Mouse (Mus musculus): ENCODE measurements around the gene Limd2. TPM values are rescaled to one million over a fixed set of nuclear protein-coding genes. Genes with fewer than 3 reads are reported as not detected.

Limd2 gene
- polyA plus RNA-seq, 1 experiment from 2014 or later = 34.6 TPM

DNA sequence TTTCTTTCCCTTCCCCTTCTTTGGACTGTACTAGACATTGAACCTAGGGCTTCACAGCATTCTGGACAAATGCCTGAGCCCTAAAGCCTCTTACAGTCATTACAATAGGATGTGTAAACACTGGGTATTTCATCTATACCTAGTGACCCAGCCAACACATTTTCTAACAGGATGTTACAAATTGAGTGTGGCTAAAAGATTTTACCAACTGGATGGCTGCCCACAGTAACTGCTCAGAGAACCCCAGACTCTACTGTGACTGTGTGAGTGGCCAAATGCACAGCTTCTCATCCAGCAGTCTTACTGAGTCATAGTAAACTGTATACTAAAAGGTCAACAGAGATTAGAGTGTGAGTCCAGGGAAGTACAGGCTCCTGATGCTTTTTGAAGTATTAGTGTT, 34.7 kb upstream of the Limd2 start:
- no peak for ATAC-seq
- Histone ChIP-seq H3K4me3 (ENCODE audit: low read depth, low read length) (no peak overlapping the region), H3K4me1 (replicated peaks; ENCODE audit: control insufficient read depth, insufficient read depth, low read length) (peaks cover 4% of the 10 kb centered on the region; the same call in 1 of the 2 replicates), H3K9ac (ENCODE audit: low read depth, low read length) (no peak overlapping the region), H3K27me3 (replicated peaks; ENCODE audit: control insufficient read depth, insufficient read depth, low read length) (no peaks in the 10 kb centered on the region), H3K27ac (ENCODE audit: low read depth, low read length) (no peak overlapping the region), H3K9me3 (ENCODE audit: control insufficient read depth) (no peaks in the 10 kb centered on the region), H3K4me2 (replicated peaks; ENCODE audit: low read depth) (no peak overlapping the region), H3K36me3 (ENCODE audit: control insufficient read depth, insufficient read depth) (peaks cover 6% of the 10 kb centered on the region; the same call in 1 of the 2 replicates)
- no peak for TF ChIP-seq CTCF (IDR thresholded peaks at IDR 0.05; ENCODE audit: low read depth)

DNA sequence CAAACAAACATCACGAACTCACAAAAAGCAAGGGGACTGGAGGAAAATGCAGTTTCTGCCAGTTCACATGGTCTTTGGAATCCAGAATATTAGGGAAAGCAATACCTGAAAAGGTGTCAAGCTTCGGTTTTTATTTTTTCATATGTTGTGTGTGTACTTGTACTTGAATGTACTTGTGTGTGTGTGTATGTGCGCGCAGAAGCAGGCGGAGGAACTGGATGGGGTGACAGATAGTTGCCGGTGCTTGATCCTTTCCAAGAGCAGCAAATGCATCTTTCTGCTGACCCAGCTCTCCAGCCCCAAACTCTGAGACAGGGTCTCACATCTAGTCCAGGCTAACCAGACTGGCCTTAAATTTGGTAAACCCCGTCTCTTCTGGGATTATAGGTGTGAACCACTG, 34.2 kb upstream of the Limd2 start:
- Histone ChIP-seq H3K9ac (ENCODE audit: low read depth, low read length) (no peak overlapping the region), H3K27me3 (replicated peaks; ENCODE audit: control insufficient read depth, insufficient read depth, low read length) (no peaks in the 10 kb centered on the region), H3K4me2 (replicated peaks; ENCODE audit: low read depth) (no peak overlapping the region), H3K9me3 (ENCODE audit: control insufficient read depth) (no peaks in the 10 kb centered on the region), H3K27ac (ENCODE audit: low read depth, low read length) (no peak overlapping the region), H3K4me1 (replicated peaks; ENCODE audit: control insufficient read depth, insufficient read depth, low read length) (peaks cover 4% of the 10 kb centered on the region; the same call in 1 of the 2 replicates), H3K36me3 (ENCODE audit: control insufficient read depth, insufficient read depth) (peaks cover 6% of the 10 kb centered on the region; the same call in 1 of the 2 replicates), H3K4me3 (ENCODE audit: low read depth, low read length) (no peak overlapping the region)
- no peak for TF ChIP-seq CTCF (IDR thresholded peaks at IDR 0.05; ENCODE audit: low read depth)
- ATAC-seq = no peak
- WGBS = 90% methylated on average over 7 of the region's 7 CpGs

DNA sequence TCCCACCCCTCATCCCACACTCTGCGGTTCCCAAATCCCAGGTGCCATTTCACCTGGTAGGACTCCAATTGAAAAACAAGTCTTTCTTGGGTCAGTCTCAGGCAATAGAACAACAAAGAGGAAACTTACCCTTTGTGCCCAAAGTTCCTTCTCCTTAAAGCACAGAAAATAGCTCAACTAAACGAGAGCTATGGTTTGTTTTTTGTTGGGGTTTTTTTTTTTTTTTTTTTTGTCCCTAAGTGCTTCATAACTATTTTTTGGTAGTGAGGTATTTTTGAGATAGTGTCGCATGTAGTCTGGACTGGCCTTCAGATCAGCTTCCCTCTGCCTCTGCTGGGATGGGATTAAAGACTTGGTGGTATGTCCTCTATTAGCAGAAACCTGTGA, 33.5 kb upstream of the Limd2 start:
- 29% methylated on average over 3 of the region's 3 CpGs for WGBS
- no peak for ATAC-seq
- Histone ChIP-seq H3K9ac (ENCODE audit: low read depth, low read length) (peak overlapping the region; percentile 28; the same call in 1 of the 2 replicates), H3K27me3 (replicated peaks; ENCODE audit: control insufficient read depth, insufficient read depth, low read length) (no peaks in the 10 kb centered on the region), H3K4me3 (ENCODE audit: low read depth, low read length) (peak overlapping the region; percentile 75), H3K4me1 (replicated peaks; ENCODE audit: control insufficient read depth, insufficient read depth, low read length) (peaks cover 4% of the 10 kb centered on the region; the same call in 1 of the 2 replicates), H3K9me3 (ENCODE audit: control insufficient read depth) (no peaks in the 10 kb centered on the region), H3K4me2 (replicated peaks; ENCODE audit: low read depth) (peak overlapping the region; percentile 89), H3K36me3 (ENCODE audit: control insufficient read depth, insufficient read depth) (peaks cover 6% of the 10 kb centered on the region; the same call in 1 of the 2 replicates), H3K27ac (ENCODE audit: low read depth, low read length) (0 out of 2 replicates have a peak overlapping the region, but pooled peaks have one; percentile 15)
- no peak for TF ChIP-seq CTCF (IDR thresholded peaks at IDR 0.05; ENCODE audit: low read depth)

DNA sequence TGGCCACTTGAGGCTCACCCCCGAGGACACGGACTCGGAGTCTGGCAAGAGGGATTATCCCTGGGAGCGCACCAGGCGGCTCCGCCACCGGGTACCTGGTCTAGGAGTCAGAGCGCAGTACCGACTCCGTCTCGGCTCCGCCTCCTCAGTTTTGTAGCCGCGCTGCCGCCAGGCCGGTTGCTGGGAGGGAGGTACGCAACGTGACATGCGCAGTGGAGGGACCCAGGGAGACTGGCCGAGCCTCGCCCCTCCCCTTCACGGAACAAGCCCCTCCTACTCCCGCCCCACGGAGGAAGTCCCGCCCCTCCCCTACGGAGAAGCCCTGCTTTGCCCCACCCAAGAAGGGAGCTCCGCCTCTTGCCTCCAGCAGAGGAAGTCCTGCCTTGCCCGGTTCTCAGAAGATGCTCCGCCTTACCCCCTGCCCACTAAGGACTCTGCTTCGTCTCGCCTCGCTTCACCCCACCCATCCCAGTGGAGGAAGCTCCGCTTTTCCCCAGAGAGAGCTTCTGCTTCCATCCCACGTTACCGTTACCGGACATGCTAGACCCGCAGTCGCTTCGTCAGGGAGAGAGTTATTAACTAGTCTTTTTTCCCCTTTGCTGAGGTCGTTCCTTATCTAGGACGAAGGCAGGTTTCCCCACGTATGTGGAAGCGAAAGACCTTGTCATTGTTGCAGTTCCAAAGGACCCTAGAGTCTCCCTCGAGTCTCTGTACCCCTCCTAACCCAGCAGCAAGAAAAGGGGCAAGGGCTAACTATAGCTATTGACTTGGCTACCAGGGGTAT, 32.9 kb upstream of the Limd2 start:
- peak overlapping the region; percentile 75 for H3K4me3 ChIP-seq (ENCODE audit: low read depth, low read length)
- peak overlapping the region; percentile 69 for H3K9ac ChIP-seq (ENCODE audit: low read depth, low read length)
- TF ChIP-seq CTCF (IDR thresholded peaks at IDR 0.05; ENCODE audit: low read depth) = peak; percentile 43; the same call in 1 of the 2 replicates
- ATAC-seq = peak; percentile 97
- H3K9me3 ChIP-seq (ENCODE audit: control insufficient read depth) = no peaks in the 10 kb centered on the region
- H3K36me3 ChIP-seq (ENCODE audit: control insufficient read depth, insufficient read depth) = peaks cover 6% of the 10 kb centered on the region; the same call in 1 of the 2 replicates
- peaks cover 4% of the 10 kb centered on the region; the same call in 1 of the 2 replicates for H3K4me1 ChIP-seq (replicated peaks; ENCODE audit: control insufficient read depth, insufficient read depth, low read length)
- no peaks in the 10 kb centered on the region for H3K27me3 ChIP-seq (replicated peaks; ENCODE audit: control insufficient read depth, insufficient read depth, low read length)
- under 1% methylated on average over 42 of the region's 44 CpGs for WGBS
- H3K27ac ChIP-seq (ENCODE audit: low read depth, low read length) = peak overlapping the region; percentile 64
- H3K4me2 ChIP-seq (replicated peaks; ENCODE audit: low read depth) = peak overlapping the region; percentile 89

DNA sequence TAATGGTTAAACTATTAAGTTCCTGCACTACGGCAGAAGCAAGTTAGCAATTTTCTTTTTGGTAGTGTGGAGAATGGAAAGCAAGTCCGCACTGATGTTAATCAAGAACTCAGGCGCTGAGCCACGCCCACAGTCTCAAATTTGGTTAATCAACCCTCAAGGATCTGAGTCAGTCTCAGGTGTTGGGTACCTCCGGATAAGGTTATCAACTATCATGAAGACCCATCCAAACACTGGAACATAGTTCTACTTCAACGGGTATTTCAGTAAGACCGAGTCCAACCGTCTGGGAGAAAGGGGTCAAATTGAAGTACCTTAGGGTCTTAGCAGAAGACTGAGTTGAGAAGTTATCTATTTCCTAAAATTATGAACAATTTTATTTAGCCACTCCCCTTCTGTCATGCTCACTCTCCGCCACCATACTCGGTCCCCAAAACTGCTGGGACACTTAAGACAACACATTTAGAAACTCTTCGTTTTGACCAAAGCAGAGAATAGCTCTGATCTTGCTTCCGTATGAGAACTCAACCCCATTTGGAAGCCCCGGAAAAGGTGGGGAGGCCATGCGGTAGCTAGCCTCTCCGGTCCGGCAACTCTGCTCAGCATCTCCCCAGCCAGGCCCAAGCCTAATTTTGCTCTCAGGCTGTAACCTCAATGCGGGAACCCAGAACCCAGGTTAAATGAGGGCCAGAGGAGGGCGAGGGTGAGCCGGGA, 32.2 kb upstream of the Limd2 start:
- H3K4me2 ChIP-seq (replicated peaks; ENCODE audit: low read depth) = peak overlapping the region; percentile 89
- peak overlapping the region; percentile 75 for H3K4me3 ChIP-seq (ENCODE audit: low read depth, low read length)
- TF ChIP-seq CTCF (IDR thresholded peaks at IDR 0.05; ENCODE audit: low read depth) = no peak; the same call in 1 of the 2 replicates
- peak overlapping the region; percentile 69 for H3K9ac ChIP-seq (ENCODE audit: low read depth, low read length)
- H3K27ac ChIP-seq (ENCODE audit: low read depth, low read length) = peak overlapping the region; percentile 64
- WGBS = 4% methylated on average over 19 of the region's 19 CpGs
- H3K4me1 ChIP-seq (replicated peaks; ENCODE audit: control insufficient read depth, insufficient read depth, low read length) = peaks cover 4% of the 10 kb centered on the region; the same call in 1 of the 2 replicates
- H3K9me3 ChIP-seq (ENCODE audit: control insufficient read depth) = no peaks in the 10 kb centered on the region
- H3K27me3 ChIP-seq (replicated peaks; ENCODE audit: control insufficient read depth, insufficient read depth, low read length) = no peaks in the 10 kb centered on the region
- H3K36me3 ChIP-seq (ENCODE audit: control insufficient read depth, insufficient read depth) = 0 out of 2 replicates have a peak, but pooled peaks cover 4% of the 10 kb centered on the region
- ATAC-seq = no peak; the same call in 1 of the 2 replicates

DNA sequence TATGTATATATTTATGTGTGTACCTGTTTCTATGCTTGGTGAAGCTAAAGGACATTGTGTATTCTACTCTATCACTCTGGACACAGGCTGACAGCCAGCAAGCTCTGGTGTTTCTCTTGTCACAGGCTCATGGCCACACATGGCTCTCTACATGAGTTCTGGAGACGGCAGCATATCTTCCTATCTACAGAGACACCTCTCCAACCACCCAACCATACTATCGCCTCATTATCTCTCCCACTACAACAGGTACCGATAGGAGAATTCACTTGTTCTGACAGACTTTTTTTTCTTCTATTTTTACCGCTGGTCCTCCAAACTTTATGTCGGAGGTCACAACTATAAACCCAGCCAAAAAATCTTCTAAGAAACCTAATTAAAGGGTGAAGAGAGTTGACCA, 31.6 kb upstream of the Limd2 start:
- Histone ChIP-seq H3K4me3 (ENCODE audit: low read depth, low read length) (no peak overlapping the region), H3K9ac (ENCODE audit: low read depth, low read length) (no peak overlapping the region), H3K27ac (ENCODE audit: low read depth, low read length) (no peak overlapping the region), H3K4me1 (replicated peaks; ENCODE audit: control insufficient read depth, insufficient read depth, low read length) (peaks cover 4% of the 10 kb centered on the region; the same call in 1 of the 2 replicates), H3K36me3 (ENCODE audit: control insufficient read depth, insufficient read depth) (no peaks in the 10 kb centered on the region), H3K9me3 (ENCODE audit: control insufficient read depth) (no peaks in the 10 kb centered on the region), H3K4me2 (replicated peaks; ENCODE audit: low read depth) (peak overlapping the region; percentile 89), H3K27me3 (replicated peaks; ENCODE audit: control insufficient read depth, insufficient read depth, low read length) (no peaks in the 10 kb centered on the region)
- TF ChIP-seq CTCF (IDR thresholded peaks at IDR 0.05; ENCODE audit: low read depth) = no peak
- ATAC-seq = no peak
- WGBS = 73% methylated on average over 5 of the region's 5 CpGs
